Mouse (Mus musculus): ENCODE data around the gene Cacna1d. TPM values are rescaled to one million over a fixed set of nuclear protein-coding genes. Genes with fewer than 3 reads are reported as not detected.

The Cacna1d gene
- total and polyA plus RNA-seq, 2 experiments from 2014 or later, result 5.5 to 8.9 TPM

- Histone ChIP-seq H3K36me3 (replicated peaks; ENCODE audit: control insufficient read depth, insufficient read depth, low read length) (no peaks in the 10 kb centered on the region), H3K27ac (ENCODE audit: low read depth) (no peak overlapping the region), H3K9me3 (replicated peaks; ENCODE audit: control insufficient read depth, low read length) (no peaks in the 10 kb centered on the region), H3K4me1 (ENCODE audit: control insufficient read depth, insufficient read depth) (no peaks in the 10 kb centered on the region), H3K4me2 (ENCODE audit: low read depth, low read length) (no peak overlapping the region), H3K27me3 (ENCODE audit: control insufficient read depth, insufficient read depth, low read length) (no peaks in the 10 kb centered on the region), H3K4me3 (ENCODE audit: low read depth, low read length) (no peak overlapping the region), H3K9ac (replicated peaks; ENCODE audit: low read depth, low read length) (no peak overlapping the region)
- TF ChIP-seq EP300 (IDR thresholded peaks at IDR 0.05; ENCODE audit: low read depth) (no peak), CTCF (IDR thresholded peaks at IDR 0.05; ENCODE audit: low read depth) (no peak)
- 85% methylated on average over 12 of the region's 12 CpGs for WGBS
- DNase-seq (ENCODE audit: low spot score) (no peak), ATAC-seq (ENCODE audit: insufficient read depth, low read depth) (no peak)
These were observed 235.4 kb downstream of the Cacna1d start for GRCm38 (mm10) chr14:30255701-30256400.

- no peaks in the 10 kb centered on the region for H3K9me3 ChIP-seq (replicated peaks; ENCODE audit: control insufficient read depth, low read length)
- H3K9ac ChIP-seq (replicated peaks; ENCODE audit: low read depth, low read length), result no peak overlapping the region
- no peak overlapping the region for H3K4me2 ChIP-seq (ENCODE audit: low read depth, low read length)
- no peaks in the 10 kb centered on the region for H3K4me1 ChIP-seq (ENCODE audit: control insufficient read depth, insufficient read depth)
- TF ChIP-seq EP300 (IDR thresholded peaks at IDR 0.05; ENCODE audit: low read depth) (no peak), CTCF (IDR thresholded peaks at IDR 0.05; ENCODE audit: low read depth) (no peak)
- H3K36me3 ChIP-seq (replicated peaks; ENCODE audit: control insufficient read depth, insufficient read depth, low read length), result no peaks in the 10 kb centered on the region
- DNase-seq (ENCODE audit: low spot score), result no peak
- no peaks in the 10 kb centered on the region for H3K27me3 ChIP-seq (ENCODE audit: control insufficient read depth, insufficient read depth, low read length)
- H3K27ac ChIP-seq (ENCODE audit: low read depth), result no peak overlapping the region
- no peak for ATAC-seq (ENCODE audit: insufficient read depth, low read depth)
- H3K4me3 ChIP-seq (ENCODE audit: low read depth, low read length), result no peak overlapping the region
- 49% methylated on average over 4 of the region's 4 CpGs for whole genome bisulfite sequencing
These were observed 236.5 kb downstream of the Cacna1d start for GRCm38 (mm10) chr14:30254776-30255175.

DNA sequence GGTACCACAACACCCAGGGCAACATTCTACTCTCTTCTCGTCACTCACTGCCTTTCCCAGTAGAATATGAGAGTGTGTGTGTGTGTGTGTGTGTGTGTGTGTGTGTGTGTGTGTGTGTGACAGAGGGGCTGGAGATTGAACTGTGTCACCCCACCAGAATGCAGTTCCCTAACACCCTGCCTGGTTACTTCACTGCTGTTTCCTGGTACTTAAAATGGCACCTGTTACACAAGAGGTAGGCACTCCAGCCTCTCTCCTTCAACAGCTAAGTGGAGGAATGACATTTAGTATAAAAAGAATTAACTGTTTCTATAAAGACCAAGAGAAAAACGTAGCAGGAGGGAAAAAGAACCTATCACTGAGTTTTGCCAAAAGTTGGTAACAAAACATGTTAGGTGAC is 238.4 kb downstream of the Cacna1d start:
- 75% methylated on average over 2 of the region's 2 CpGs for WGBS
- Histone ChIP-seq H3K9ac (replicated peaks; ENCODE audit: low read depth, low read length) (no peak overlapping the region), H3K4me3 (ENCODE audit: low read depth, low read length) (no peak overlapping the region), H3K27ac (ENCODE audit: low read depth) (no peak overlapping the region), H3K27me3 (ENCODE audit: control insufficient read depth, insufficient read depth, low read length) (no peaks in the 10 kb centered on the region), H3K4me2 (ENCODE audit: low read depth, low read length) (no peak overlapping the region), H3K4me1 (ENCODE audit: control insufficient read depth, insufficient read depth) (no peaks in the 10 kb centered on the region), H3K36me3 (replicated peaks; ENCODE audit: control insufficient read depth, insufficient read depth, low read length) (no peaks in the 10 kb centered on the region), H3K9me3 (replicated peaks; ENCODE audit: control insufficient read depth, low read length) (no peaks in the 10 kb centered on the region)
- no peak for ATAC-seq (ENCODE audit: insufficient read depth, low read depth)
- no peak for DNase-seq (ENCODE audit: low spot score)
- TF ChIP-seq EP300 (IDR thresholded peaks at IDR 0.05; ENCODE audit: low read depth) (no peak), CTCF (IDR thresholded peaks at IDR 0.05; ENCODE audit: low read depth) (no peak)

GRCm38 (mm10) chr14:30251351-30251750 is 239.9 kb downstream of the Cacna1d start:
- 86% methylated on average over 5 of the region's 5 CpGs for WGBS
- no peak for TF ChIP-seq EP300 (IDR thresholded peaks at IDR 0.05; ENCODE audit: low read depth)
- no peak for TF ChIP-seq CTCF (IDR thresholded peaks at IDR 0.05; ENCODE audit: low read depth)

GRCm38 (mm10) chr14:30249591-30249990 is 241.7 kb downstream of the Cacna1d start:
- TF ChIP-seq EP300 (IDR thresholded peaks at IDR 0.05; ENCODE audit: low read depth) (no peak), CTCF (IDR thresholded peaks at IDR 0.05; ENCODE audit: low read depth) (no peak)
- no peak for DNase-seq (ENCODE audit: low spot score)
- Histone ChIP-seq H3K4me2 (ENCODE audit: low read depth, low read length) (no peak overlapping the region), H3K36me3 (replicated peaks; ENCODE audit: control insufficient read depth, insufficient read depth, low read length) (no peaks in the 10 kb centered on the region), H3K27me3 (ENCODE audit: control insufficient read depth, insufficient read depth, low read length) (no peaks in the 10 kb centered on the region), H3K4me3 (ENCODE audit: low read depth, low read length) (no peak overlapping the region), H3K4me1 (ENCODE audit: control insufficient read depth, insufficient read depth) (no peaks in the 10 kb centered on the region), H3K27ac (ENCODE audit: low read depth) (no peak overlapping the region), H3K9ac (replicated peaks; ENCODE audit: low read depth, low read length) (no peak overlapping the region), H3K9me3 (replicated peaks; ENCODE audit: control insufficient read depth, low read length) (no peaks in the 10 kb centered on the region)
- WGBS, result 71% methylated on average over 4 of the region's 4 CpGs
- no peak for ATAC-seq (ENCODE audit: insufficient read depth, low read depth)

More at GRCm38 (mm10) chr14:30251351-30251750, 239.9 kb downstream of the Cacna1d start:
- DNase-seq (ENCODE audit: low spot score) (no peak), ATAC-seq (ENCODE audit: insufficient read depth, low read depth) (no peak)
- H3K4me1 ChIP-seq (ENCODE audit: control insufficient read depth, insufficient read depth), result no peaks in the 10 kb centered on the region
- no peak overlapping the region for H3K9ac ChIP-seq (replicated peaks; ENCODE audit: low read depth, low read length)
- H3K27ac ChIP-seq (ENCODE audit: low read depth), result no peak overlapping the region
- H3K9me3 ChIP-seq (replicated peaks; ENCODE audit: control insufficient read depth, low read length), result no peaks in the 10 kb centered on the region
- no peak overlapping the region for H3K4me3 ChIP-seq (ENCODE audit: low read depth, low read length)
- no peak overlapping the region for H3K4me2 ChIP-seq (ENCODE audit: low read depth, low read length)
- H3K27me3 ChIP-seq (ENCODE audit: control insufficient read depth, insufficient read depth, low read length), result no peaks in the 10 kb centered on the region
- no peaks in the 10 kb centered on the region for H3K36me3 ChIP-seq (replicated peaks; ENCODE audit: control insufficient read depth, insufficient read depth, low read length)

DNA sequence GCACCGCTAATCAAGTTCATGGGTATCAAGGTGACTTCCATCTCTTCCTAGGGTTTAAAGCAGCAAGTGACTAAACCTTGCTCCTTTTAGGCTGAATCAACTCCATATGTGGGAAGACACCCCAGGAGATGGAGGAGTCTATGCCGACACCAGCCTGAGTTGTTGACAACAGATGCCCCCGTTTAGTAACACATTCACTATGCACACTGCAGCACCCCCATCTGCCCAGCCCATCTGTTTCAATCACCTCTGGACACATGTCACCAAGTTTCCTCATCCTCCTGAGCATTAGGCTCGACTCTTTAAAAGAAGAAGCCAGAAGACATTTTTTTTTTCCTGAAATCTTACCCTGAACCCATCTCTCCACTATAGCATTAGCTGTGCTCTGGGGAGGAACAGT is 242.4 kb downstream of the Cacna1d start:
- no peak overlapping the region for H3K9ac ChIP-seq (replicated peaks; ENCODE audit: low read depth, low read length)
- no peaks in the 10 kb centered on the region for H3K9me3 ChIP-seq (replicated peaks; ENCODE audit: control insufficient read depth, low read length)
- TF ChIP-seq CTCF (IDR thresholded peaks at IDR 0.05; ENCODE audit: low read depth), result no peak
- TF ChIP-seq EP300 (IDR thresholded peaks at IDR 0.05; ENCODE audit: low read depth), result no peak
- no peaks in the 10 kb centered on the region for H3K4me1 ChIP-seq (ENCODE audit: control insufficient read depth, insufficient read depth)
- no peak for DNase-seq (ENCODE audit: low spot score)
- no peaks in the 10 kb centered on the region for H3K27me3 ChIP-seq (ENCODE audit: control insufficient read depth, insufficient read depth, low read length)
- WGBS, result 76% methylated on average over 4 of the region's 4 CpGs
- H3K36me3 ChIP-seq (replicated peaks; ENCODE audit: control insufficient read depth, insufficient read depth, low read length), result no peaks in the 10 kb centered on the region
- no peak overlapping the region for H3K4me3 ChIP-seq (ENCODE audit: low read depth, low read length)
- H3K4me2 ChIP-seq (ENCODE audit: low read depth, low read length), result no peak overlapping the region
- H3K27ac ChIP-seq (ENCODE audit: low read depth), result no peak overlapping the region
- ATAC-seq (ENCODE audit: insufficient read depth, low read depth), result no peak

Data from heart, postnatal 0 days (tissue).